Mouse (Mus musculus): ENCODE data around the gene Itpr2.

Itpr2 gene

DNA sequence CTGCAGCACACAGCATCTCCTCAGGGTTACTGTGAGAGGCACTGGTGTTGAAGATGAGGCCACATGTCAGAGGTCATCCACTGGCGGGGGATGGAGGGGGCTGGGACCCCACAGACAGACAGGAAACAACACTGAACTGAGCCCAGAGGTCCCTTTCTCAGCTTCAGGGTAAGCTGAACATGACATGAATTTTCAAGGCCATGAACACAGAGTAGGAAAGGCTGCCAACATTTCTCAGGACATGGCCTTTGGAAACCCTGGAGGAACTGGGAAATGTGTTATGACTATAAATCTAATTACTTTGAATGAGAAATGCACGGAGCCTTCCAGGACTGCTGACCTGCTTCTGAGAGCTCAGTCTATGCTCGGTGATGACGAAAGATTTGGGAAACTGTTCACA, 144.1 kb downstream of the Itpr2 start:
- in situ Hi-C loops (cut with MboI, MseI) = no loop called here

DNA sequence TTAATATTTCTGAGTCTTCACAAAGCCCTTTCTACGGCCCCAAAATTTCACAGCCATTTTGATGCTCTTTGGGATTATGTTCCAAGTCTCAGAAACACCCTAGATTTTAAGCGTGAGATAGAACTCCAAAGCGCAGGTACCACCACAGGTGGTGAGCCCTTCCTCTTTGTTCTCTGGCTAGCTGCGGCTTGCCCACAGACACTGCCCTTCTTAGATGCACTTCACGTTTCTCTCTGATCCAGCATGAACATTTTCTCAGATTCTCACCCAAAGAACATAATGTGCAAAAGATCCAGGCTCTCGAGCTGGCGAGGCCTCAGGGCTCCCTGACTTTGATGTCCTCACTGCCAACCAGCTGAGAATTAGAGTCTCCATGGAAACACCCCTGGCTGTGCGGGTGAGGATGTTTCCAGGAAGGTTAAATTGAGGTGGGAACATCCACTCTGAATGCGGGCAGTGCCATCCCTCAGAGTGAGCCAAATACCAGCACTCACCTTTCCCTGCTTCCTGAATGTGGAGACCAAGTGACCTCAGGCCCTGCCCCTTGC, 149.7 kb downstream of the Itpr2 start:
- in situ Hi-C loops (cut with MboI, MseI) = no loop called here

DNA sequence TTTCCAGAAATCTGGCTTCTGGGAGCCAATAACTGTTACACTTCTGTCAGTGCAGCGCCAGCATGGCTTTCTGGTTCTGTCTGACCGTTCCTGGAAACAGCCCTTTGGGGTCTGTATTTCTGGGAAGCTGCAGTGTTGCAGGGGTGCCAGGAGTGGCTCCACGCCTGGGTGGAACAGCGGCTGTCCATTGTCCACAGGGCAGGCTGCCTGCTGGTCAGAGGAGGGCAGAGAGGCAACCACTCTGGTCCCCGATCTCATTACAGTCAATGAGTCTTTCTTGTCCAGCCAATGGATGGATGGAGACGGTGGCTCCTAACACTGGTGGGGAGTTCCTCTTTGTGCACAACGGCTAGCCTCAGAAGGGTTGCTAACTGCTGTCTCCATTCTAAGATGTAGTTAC, 150.2 kb downstream of the Itpr2 start:
- in situ Hi-C loops (cut with MboI, MseI) = no loop called here

DNA sequence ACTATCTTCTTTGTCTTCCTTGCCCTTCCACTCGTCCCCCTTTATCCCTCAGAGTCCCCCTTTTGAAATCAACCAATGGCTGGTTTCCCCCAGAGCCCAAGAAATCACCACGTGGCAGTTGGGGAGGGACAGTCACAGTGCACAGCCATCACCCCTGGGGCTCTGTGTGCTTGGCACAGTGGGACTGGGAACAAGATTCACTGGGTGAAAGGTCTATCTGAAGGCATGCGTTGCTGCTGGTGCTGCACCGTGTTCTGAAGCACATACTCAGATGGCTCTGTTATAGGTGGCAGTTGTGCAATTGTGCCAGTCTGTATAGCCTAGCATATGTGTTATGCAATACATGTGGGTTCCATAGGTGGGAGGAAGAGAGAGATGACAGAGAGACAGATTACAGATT, 154.5 kb downstream of the Itpr2 start:
- in situ Hi-C loops (cut with MboI, MseI) = no loop called here

DNA sequence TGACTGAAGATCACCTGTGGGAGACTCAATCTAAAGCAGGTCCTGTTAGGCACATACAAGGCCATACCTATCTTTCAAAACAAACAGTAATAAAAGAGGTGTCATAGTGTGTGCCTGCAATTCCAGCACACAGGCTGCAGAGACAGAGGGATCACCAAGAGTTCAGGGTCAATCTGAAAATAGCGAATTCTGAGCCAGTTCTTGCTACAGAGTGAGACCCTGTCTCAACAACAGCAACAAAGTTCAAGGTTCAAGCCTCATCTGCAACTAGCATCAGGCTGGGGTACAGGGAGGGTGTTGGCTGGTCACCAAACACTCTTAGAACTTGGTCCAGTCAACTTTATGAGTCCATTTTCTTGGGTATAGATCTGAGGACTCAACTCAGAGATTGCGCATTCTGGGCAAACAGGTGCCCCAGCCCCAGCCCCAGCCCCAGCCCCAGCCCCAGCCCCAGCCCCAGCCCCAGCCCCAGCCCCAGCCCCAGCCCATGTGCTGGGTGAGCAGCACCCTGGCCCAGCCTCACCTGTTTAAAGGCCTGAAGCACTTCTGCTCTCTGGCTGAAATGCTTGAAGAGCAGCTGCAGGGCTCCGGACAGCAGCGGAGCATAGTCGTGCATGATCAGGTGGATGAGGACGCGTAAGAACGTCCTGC, 155.4 kb downstream of the Itpr2 start:
- in situ Hi-C loops (cut with MboI, MseI) = no loop called here

DNA sequence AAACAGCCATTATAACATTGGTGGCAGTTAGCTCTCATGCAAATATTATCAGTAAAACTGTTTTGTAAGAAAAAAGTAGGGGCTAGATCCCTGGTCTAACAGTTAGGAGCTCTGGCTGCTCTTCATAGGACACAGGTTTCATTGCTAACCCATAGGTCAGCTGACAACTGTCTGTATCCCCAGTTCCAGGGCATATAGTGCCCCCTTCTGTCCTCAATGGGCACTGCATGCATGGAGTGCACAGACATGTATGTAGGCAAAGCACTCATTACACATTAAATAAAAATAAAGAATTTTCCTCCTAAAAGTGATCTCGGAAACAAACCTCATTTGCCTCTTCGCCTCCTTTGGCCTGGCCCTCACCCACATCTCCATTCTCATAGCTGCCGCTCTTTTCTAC, 157.3 kb downstream of the Itpr2 start:
- in situ Hi-C loops (cut with MboI, MseI) = no loop called here

DNA sequence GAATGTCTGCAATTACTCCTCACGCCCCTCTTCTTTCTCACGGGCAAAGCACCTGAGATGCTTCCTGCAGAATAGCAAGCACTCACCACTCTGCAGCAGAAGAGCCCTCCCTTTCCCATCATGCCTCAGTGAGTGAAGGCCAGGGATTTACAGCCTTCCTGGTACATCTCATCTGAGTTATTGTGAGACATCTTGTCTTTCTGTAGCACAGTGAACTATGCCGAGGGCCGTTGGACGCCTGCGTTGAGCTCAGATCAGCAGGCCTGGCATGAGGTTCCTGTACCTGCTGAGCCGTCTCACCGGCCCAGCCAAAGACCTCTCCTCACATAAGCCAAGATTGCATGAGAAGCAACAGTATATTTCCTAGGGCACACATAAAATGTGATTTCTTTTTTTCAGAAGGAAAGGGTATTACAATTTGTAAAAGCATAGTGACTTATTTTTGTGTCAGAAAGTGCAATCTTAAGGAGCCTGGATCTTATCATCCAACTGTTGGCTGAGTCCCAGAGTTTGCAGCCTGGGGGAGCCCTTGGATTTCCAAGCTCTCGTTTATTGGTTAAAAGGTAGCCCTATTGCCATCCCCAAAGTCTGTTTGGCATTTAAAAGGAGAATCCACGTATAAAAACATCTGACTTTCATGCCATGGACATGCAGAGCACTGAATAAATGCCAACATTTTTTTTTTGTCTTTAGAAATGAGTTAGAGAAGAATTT, 158.2 kb downstream of the Itpr2 start:
- in situ Hi-C loops (cut with MboI, MseI) = no loop called here

DNA sequence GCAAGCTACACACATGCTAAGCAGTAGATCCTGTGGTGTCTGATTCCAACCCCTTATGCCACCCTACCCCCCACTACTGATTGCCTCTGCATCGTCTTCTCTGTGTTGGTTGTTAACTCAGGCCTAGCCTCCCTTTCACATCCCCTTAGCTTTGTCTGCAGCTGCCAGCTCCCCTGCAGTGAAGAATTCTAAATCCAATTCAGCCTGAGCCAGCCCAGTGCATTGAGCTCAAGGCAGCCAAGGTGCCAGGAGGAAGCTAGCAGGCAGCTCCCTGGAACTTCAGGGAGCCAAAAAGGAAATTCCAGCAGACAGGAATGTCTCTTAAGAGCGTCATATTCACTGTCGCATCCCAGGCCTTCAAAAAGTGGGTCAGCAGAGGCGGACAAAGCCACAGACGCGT, 159.0 kb downstream of the Itpr2 start:
- in situ Hi-C loops (cut with MboI, MseI) = no loop called here

DNA sequence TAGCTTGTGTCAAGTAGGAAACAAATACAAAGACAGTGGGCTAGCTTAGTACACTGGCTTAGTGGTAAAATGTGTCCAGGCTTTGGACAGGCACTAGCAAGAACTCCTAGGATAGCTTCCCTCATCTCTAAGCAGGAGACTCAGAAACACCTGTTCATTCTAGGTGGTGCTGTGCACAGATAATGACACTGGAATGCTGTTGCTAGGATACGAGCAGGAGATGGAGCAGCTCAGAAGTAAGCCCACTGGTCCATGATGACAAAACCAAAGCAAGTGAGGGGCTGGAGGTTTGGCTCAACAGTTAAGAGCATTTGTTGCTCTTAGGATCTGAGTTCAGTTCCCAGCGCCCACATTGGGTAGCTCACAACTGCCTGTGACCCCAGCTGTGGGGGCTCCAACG, 160.1 kb downstream of the Itpr2 start:
- in situ Hi-C loops (cut with MboI, MseI) = no loop called here

DNA sequence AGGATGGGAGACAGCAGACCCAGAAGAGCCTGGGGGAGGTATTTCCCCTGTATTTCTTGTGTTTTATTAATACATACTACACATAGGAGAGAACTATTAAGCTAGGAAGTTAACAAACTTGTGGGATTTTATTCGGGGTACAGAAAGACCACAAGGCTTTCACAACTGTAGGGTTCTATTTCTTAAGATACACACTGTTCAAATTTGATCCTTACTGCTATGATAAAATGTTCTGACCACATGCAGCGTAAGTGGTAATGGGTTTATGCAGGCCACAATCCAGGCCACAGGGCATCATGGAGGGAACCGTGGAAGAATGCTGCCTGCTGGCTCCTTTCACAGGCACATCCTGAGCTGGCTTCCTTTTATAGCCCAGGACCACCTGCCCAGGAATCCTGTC, 160.6 kb downstream of the Itpr2 start:
- in situ Hi-C loops (cut with MboI, MseI) = no loop called here

DNA sequence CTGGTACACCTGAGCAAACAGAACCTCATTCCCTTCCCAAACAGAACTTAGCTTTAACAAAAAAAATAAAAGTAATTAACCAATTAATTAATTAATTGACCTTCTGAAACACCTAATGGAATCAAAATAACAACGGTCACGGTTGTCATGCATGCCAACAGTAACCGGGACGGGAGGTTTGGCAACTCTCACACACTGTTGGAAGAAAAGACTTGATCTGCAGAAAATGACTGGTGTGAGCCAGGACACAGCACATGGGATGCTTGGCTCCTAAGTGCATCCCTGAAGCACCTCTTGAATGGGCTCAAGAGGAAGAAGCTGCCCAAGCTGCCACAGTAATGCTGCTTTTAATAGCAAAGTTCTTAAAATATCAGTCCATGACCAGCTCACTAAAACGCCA, 161.1 kb downstream of the Itpr2 start:
- in situ Hi-C loops (cut with MboI, MseI) = no loop called here

DNA sequence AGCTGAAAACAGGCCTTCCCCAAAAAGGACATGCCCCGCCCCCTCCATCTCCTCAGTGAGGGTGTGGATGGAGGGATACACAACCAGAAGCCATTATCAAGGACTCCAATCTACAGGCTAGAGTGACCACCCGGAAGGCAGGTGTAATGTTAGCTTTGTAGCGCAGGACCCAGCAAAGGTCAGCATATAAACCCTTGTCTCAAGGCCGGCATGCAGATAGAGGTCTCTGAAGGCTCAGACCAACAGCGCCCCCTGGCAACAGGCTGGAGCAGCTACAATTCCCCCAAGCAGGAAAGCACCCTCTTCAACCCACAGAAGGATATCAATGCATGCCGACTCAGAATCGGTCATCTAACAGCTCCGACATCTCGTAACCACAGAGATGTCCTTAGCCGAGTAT, 162.2 kb downstream of the Itpr2 start:
- in situ Hi-C loops (cut with MboI, MseI) = no loop called here

DNA sequence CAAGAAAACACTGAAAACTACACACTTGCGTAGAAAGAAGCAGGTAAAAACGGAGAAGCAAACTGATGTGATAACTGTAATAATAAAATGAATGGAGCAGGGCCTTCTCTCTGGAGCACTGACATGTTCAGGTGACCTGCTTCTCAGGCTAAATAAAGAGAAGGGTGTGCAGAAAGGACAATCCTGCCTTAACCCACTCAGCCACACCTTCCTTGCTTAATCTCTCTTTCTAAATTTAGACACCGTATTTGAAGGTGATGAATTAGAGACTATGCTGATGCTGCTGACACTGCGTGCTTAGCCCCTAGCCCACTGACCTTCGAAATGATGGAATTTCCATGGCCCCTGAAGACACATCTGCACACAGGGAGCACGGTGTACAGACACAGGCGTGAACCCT, 164.8 kb downstream of the Itpr2 start:
- in situ Hi-C loops (cut with MboI, MseI) = no loop called here

DNA sequence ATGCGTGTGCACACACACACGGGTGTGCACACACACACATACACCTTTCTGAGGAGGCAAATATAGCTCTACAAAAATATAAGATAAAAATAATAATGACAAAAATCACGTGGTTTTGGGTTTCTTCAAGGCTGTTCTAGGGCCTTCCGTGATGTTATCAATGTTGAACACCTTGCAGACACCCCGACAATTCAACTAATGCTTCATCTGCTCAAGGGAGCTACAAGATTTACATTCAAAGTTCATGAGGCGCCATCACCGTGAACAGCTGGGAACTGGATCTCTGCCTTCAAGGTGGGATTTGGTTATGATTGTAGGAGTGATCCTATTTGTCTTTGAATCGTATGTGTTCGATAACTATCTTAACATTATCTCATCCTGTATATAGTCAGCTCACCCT, 166.8 kb downstream of the Itpr2 start:
- in situ Hi-C loops (cut with MboI, MseI) = no loop called here

DNA sequence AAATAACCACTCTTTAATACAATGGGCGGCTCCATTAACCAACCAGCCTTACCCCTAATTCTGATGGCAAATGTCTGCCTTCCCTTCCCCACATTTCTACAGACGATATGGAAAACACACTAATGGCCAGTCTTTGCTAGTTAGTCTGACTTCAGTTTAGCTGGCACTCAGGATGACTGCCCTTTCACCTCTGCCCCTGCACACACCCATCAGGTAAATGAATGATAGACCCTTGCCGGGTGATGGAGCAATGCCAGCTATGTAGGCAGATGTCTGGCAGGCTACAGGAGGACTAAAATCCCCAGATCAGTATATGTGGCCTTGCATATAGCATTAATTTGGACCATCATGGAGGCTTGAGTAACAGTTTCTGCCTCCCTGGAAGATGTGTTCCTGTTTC, 168.5 kb downstream of the Itpr2 start:
- in situ Hi-C loops (cut with MboI, MseI) = no loop called here

DNA sequence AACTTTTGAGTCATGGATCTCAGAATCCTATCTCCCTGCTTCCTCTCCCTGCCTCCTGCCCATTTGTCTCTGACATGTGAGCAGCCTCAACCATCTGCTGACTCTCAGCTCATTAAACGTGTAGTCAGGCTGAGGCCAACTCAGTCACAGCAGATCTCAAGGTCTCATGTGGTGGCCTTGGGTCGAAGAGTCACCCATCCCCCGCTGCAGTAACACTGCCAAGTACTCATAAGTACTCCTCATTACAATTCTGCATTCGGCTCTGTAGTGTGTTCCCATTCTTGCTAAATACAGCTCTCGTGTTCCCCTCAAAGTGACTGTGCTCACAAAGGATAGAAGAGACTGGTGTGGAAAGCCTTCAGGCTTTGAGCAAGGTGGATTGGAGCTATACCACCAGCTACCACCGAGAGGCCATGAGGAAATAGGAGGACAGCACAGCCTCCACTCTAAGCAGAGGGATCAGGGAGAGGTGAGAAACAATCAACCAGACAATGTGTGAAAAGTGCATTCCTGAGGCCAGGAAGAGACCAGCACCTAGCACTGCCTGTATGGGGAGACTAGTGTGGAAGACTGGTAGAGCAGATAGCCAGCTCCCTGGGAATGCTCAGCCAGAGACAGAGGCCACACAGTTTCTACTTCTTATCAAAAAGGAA, 170.9 kb downstream of the Itpr2 start:
- in situ Hi-C loops (cut with MboI, MseI) = no loop called here

DNA sequence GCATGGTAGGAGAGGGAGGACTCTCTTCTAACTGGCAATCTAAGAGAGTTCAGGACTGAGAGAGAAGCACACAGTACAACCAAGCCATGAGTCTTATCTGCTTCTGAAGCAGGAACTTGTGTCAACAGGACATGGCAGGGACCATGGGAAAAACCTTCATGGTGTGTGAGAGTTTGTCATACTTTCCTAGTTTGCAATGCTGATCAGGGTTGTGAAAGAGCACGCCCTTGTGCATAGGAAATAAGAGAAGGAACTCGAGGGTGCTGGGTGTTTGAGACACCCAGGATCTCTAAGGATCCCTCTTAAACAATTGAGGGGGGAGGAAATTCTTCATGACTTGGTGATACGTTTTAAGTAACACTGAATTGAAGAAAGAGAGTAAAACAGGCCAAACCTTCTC, 172.9 kb downstream of the Itpr2 start:
- in situ Hi-C loops (cut with MboI, MseI) = no loop called here

DNA sequence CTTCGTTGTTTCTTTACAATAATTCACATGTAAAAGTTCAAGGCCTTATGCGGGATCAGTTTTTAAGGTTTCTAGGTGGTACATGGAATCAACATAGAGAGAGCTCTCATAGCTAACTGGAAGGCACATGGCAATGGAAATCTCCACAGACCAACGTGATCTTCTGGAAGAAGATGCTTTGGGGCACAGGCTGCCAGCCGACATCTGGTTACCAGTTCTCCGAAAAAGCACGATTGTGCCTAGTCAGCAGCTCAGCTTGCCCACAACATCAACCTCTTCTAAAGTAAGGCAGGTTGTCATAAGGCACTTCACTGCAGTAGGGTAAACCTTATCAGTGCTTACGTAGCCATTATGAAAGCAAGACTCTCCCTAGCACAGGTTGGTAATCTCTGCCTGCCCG, 175.4 kb downstream of the Itpr2 start:
- in situ Hi-C loops (cut with MboI, MseI) = no loop called here

DNA sequence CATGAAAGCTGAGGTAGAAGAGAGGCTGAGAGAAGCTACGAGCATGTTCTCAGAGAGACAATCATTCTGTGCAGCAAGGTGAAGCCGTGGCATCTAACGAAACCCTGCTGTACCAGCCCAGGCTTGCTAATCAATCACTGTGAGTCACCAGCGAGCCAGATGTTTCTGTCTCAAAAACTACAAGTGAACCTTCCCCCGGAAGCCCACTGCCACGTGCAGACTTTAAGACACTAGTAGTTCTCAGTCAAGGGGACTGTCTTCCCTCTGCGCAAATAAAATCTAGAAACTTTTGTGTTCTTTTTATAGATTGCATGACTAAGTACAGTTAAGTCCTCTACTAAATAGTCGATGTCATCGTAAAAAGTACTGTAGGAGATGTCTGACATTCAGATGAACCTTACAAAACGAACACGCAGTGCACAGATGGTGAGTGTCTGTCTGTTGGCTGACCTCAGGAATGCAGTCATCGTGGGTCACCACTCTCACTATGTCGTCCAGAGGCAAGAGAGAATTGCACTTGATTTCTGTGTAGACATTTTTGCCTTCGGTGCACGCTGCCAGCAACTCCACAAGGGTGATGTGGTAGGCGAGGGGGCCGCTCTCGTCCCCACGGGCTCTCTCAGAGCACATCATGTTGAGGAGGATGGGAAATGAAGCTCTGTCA, 177.3 kb downstream of the Itpr2 start:
- in situ Hi-C loops (cut with MboI, MseI) = no loop called here

DNA sequence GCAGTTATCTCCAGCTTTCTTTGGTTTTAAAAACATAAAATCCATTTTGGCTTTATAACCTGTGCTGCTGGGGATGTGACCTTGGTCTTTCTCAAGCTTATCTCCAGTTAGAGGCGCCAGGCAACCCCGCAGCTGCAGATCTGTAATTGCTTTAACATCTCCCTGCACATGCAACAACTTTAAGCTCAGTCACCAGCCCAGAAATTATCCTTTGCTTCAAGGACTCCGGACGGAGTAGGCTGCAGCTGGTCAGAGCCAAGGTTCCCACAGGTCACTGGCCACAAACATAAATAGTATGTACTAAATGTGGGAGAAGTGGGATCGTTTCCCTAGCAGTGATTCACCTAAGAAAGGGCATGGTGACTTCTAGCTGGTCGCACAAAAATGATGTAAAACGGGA, 179.5 kb downstream of the Itpr2 start:
- in situ Hi-C loops (cut with MboI, MseI) = no loop called here

DNA sequence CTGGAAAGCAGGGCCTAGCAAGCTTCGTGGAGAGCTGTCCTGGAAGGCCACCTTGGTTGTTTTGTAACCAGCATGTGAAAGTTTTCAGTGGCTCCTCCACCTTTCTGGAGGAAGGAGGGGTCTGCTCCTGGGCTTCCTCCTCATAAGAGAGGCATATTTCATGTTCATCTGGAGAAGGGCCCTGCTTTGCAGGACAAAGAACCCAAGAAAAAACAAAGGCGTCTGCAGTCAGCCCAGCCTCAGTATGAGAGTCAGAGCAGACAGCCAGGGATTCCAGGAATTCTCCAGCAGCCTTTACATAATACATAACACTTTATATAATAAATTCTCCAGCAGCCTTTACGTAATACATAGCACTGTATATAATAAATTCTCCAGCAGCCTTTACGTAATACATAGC, 180.1 kb downstream of the Itpr2 start:
- in situ Hi-C loops (cut with MboI, MseI) = no loop called here

DNA sequence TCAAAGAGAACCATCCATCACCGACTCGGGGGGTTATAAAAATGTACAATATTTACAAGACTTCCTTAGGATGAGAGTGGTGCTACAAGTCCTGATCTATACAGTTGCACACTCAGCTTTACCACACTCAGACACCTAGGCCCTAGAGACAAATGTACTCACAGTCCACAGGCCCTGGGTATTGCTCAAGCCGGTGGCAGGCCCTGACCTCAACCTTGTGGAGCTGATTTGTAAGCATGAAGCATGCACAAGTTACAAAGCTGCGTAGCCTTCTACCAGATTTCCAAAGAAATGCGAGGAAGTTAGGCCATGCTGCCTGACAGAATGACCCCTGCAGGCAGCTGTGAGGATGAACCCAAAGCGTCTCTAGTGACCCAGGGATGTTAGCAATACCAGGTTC, 185.6 kb downstream of the Itpr2 start:
- in situ Hi-C loops (cut with MboI, MseI) = no loop called here
